Mouse (Mus musculus): Measurements from ENCODE around the gene Gpt2. TPM values are rescaled to one million over a fixed set of nuclear protein-coding genes. Genes with fewer than 3 reads are reported as not detected.

Gpt2 gene
- polyA plus RNA-seq, 1 experiment from 2014 or later: 39.3 TPM

- Histone ChIP-seq H3K36me3 (replicated peaks) (no peaks in the 10 kb centered on the region), H3K9me3 (no peaks in the 10 kb centered on the region), H3K4me1 (peaks cover 13% of the 10 kb centered on the region), H3K27me3 (replicated peaks) (no peaks in the 10 kb centered on the region), H3K27ac (peak overlapping the region; percentile 79), H3K4me3 (peak overlapping the region; percentile 79), H3K4me2 (peak overlapping the region; percentile 76), H3K9ac (peak overlapping the region; percentile 91)
- 6% methylated on average over 49 of the region's 49 CpGs for WGBS
- no peak for ATAC-seq (replicated peaks)
Measured at GRCm38 (mm10) chr8:85492940-85493931, 860 bp downstream of the Gpt2 start.

GRCm38 (mm10) chr8:85496125-85496524 lies 3.7 kb downstream of the Gpt2 start:
- no peaks in the 10 kb centered on the region for H3K27me3 ChIP-seq (replicated peaks)
- H3K4me1 ChIP-seq: peaks cover 17% of the 10 kb centered on the region
- H3K36me3 ChIP-seq (replicated peaks): no peaks in the 10 kb centered on the region
- no peak overlapping the region for H3K9ac ChIP-seq
- no peak overlapping the region for H3K27ac ChIP-seq
- H3K4me3 ChIP-seq: no peak overlapping the region
- H3K4me2 ChIP-seq: no peak overlapping the region
- no peaks in the 10 kb centered on the region for H3K9me3 ChIP-seq
- 91% methylated on average over 5 of the region's 5 CpGs for WGBS
- ATAC-seq (replicated peaks): no peak

GRCm38 (mm10) chr8:85496778-85497177 lies 4.4 kb downstream of the Gpt2 start:
- Histone ChIP-seq H3K9me3 (no peaks in the 10 kb centered on the region), H3K4me2 (no peak overlapping the region), H3K4me3 (no peak overlapping the region), H3K4me1 (peaks cover 17% of the 10 kb centered on the region), H3K9ac (no peak overlapping the region), H3K36me3 (replicated peaks) (no peaks in the 10 kb centered on the region), H3K27me3 (replicated peaks) (no peaks in the 10 kb centered on the region), H3K27ac (no peak overlapping the region)
- no peak for ATAC-seq (replicated peaks)
- 91% methylated on average over 4 of the region's 4 CpGs for WGBS

GRCm38 (mm10) chr8:85498577-85498976 lies 6.2 kb downstream of the Gpt2 start:
- H3K9ac ChIP-seq: no peak overlapping the region
- peaks cover 9% of the 10 kb centered on the region for H3K4me1 ChIP-seq
- ATAC-seq (replicated peaks): no peak
- no peak overlapping the region; the same call in 1 of the 2 replicates for H3K27ac ChIP-seq
- no peak overlapping the region for H3K4me3 ChIP-seq
- no peak overlapping the region for H3K4me2 ChIP-seq
- H3K27me3 ChIP-seq (replicated peaks): no peaks in the 10 kb centered on the region
- no peaks in the 10 kb centered on the region for H3K36me3 ChIP-seq (replicated peaks)
- H3K9me3 ChIP-seq: no peaks in the 10 kb centered on the region
- 27% methylated on average over 2 of the region's 2 CpGs for WGBS

- Histone ChIP-seq H3K4me1 (peaks cover 4% of the 10 kb centered on the region), H3K4me3 (no peak overlapping the region), H3K4me2 (no peak overlapping the region), H3K9me3 (no peaks in the 10 kb centered on the region), H3K9ac (no peak overlapping the region), H3K27me3 (replicated peaks) (no peaks in the 10 kb centered on the region), H3K36me3 (replicated peaks) (peaks cover 13% of the 10 kb centered on the region; the same call in 1 of the 2 replicates), H3K27ac (peak overlapping the region; percentile 10)
- ATAC-seq (replicated peaks): no peak; the same call in 1 of the 2 replicates
- WGBS: 94% methylated on average over 10 of the region's 10 CpGs
Measured at GRCm38 (mm10) chr8:85500460-85500859, 8.1 kb downstream of the Gpt2 start.

GRCm38 (mm10) chr8:85500955-85501685 lies 8.7 kb downstream of the Gpt2 start:
- 66% methylated on average over 11 of the region's 11 CpGs for WGBS
- peak overlapping the region; percentile 10 for H3K27ac ChIP-seq
- ATAC-seq (replicated peaks): peak; percentile 80

GRCm38 (mm10) chr8:85502381-85502780 lies 10.0 kb downstream of the Gpt2 start:
- H3K27ac ChIP-seq: no peak overlapping the region

More at GRCm38 (mm10) chr8:85500955-85501685, 8.7 kb downstream of the Gpt2 start:
- Histone ChIP-seq H3K9ac (no peak overlapping the region), H3K4me2 (no peak overlapping the region), H3K4me3 (no peak overlapping the region), H3K9me3 (no peaks in the 10 kb centered on the region), H3K27me3 (replicated peaks) (no peaks in the 10 kb centered on the region), H3K4me1 (peaks cover 4% of the 10 kb centered on the region), H3K36me3 (replicated peaks) (peaks cover 14% of the 10 kb centered on the region; the same call in 1 of the 2 replicates)

DNA sequence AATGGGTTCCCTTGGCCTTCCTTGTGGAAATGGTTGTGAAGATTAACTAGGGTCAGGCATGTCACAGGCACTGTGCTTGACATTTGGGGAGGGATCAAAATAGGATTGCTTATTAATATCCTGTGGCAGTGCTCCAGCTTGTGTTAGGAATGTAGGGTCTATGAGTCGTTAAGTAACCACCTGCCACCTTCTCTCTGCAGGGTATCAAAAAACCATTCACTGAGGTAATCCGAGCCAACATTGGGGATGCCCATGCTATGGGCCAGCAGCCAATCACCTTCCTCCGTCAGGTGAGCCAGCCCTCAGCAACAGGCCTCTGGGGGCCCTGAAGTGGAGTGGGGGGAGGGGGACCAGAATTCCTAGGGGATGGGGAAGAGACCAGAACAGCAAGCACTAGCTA lies 10.7 kb downstream of the Gpt2 start:
- WGBS: 69% methylated on average over 3 of the region's 3 CpGs
- Histone ChIP-seq H3K9ac (no peak overlapping the region), H3K9me3 (no peaks in the 10 kb centered on the region), H3K4me1 (peaks cover 4% of the 10 kb centered on the region), H3K27me3 (replicated peaks) (no peaks in the 10 kb centered on the region), H3K4me2 (no peak overlapping the region), H3K36me3 (replicated peaks) (peaks cover 19% of the 10 kb centered on the region), H3K4me3 (no peak overlapping the region), H3K27ac (no peak overlapping the region)
- ATAC-seq (replicated peaks): no peak

More at GRCm38 (mm10) chr8:85502381-85502780, 10.0 kb downstream of the Gpt2 start:
- ATAC-seq (replicated peaks): no peak
- H3K4me3 ChIP-seq: no peak overlapping the region
- H3K9ac ChIP-seq: no peak overlapping the region
- WGBS: 73% methylated on average over 2 of the region's 2 CpGs
- H3K9me3 ChIP-seq: no peaks in the 10 kb centered on the region
- no peaks in the 10 kb centered on the region for H3K27me3 ChIP-seq (replicated peaks)
- no peak overlapping the region for H3K4me2 ChIP-seq
- H3K36me3 ChIP-seq (replicated peaks): peaks cover 19% of the 10 kb centered on the region; the same call in 1 of the 2 replicates
- peaks cover 4% of the 10 kb centered on the region for H3K4me1 ChIP-seq

DNA sequence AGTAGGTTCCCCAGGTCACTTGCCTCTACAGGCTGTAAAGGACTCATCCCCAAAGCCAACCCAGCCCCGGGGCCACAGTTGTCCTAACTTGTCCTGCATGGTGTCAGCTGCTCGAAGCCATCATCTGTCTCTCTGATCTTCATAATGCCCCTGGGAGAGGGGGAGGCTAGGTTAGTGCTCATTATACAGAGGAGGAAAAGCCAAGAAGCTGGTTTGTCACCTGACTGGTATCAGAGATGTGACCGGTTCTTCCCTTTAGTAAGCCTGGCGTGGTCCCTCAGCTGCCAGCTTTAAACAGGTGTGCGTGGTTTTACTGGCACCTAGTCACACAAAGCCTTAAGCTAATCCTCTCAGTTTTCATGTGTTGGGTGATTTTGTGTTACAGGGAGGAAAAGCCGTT lies 12.3 kb downstream of the Gpt2 start:
- H3K27me3 ChIP-seq (replicated peaks): no peaks in the 10 kb centered on the region
- H3K27ac ChIP-seq: no peak overlapping the region
- H3K36me3 ChIP-seq (replicated peaks): peaks cover 25% of the 10 kb centered on the region
- H3K9me3 ChIP-seq: no peaks in the 10 kb centered on the region
- H3K4me1 ChIP-seq: no peaks in the 10 kb centered on the region
- 83% methylated on average over 6 of the region's 6 CpGs for WGBS
- H3K4me2 ChIP-seq: no peak overlapping the region
- no peak for ATAC-seq (replicated peaks)
- no peak overlapping the region for H3K4me3 ChIP-seq
- H3K9ac ChIP-seq: no peak overlapping the region

GRCm38 (mm10) chr8:85506620-85507019 lies 14.2 kb downstream of the Gpt2 start:
- 64% methylated on average over 4 of the region's 4 CpGs for WGBS
- Histone ChIP-seq H3K36me3 (replicated peaks) (peaks cover 42% of the 10 kb centered on the region), H3K4me2 (no peak overlapping the region), H3K4me1 (no peaks in the 10 kb centered on the region), H3K27me3 (replicated peaks) (no peaks in the 10 kb centered on the region), H3K4me3 (no peak overlapping the region), H3K9me3 (no peaks in the 10 kb centered on the region), H3K27ac (no peak overlapping the region), H3K9ac (no peak overlapping the region)
- ATAC-seq (replicated peaks): no peak

- H3K36me3 ChIP-seq (replicated peaks): peaks cover 42% of the 10 kb centered on the region
- 76% methylated on average over 4 of the region's 4 CpGs for WGBS
Measured at GRCm38 (mm10) chr8:85508661-85509060, 16.3 kb downstream of the Gpt2 start.

GRCm38 (mm10) chr8:85512234-85512633 lies 19.9 kb downstream of the Gpt2 start:
- H3K27ac ChIP-seq: no peak overlapping the region
- no peak overlapping the region for H3K9ac ChIP-seq
- peaks cover 32% of the 10 kb centered on the region for H3K36me3 ChIP-seq (replicated peaks)

More at GRCm38 (mm10) chr8:85508661-85509060, 16.3 kb downstream of the Gpt2 start:
- Histone ChIP-seq H3K27me3 (replicated peaks) (no peaks in the 10 kb centered on the region), H3K4me3 (no peak overlapping the region), H3K9me3 (no peaks in the 10 kb centered on the region), H3K27ac (no peak overlapping the region), H3K4me2 (no peak overlapping the region), H3K4me1 (no peaks in the 10 kb centered on the region), H3K9ac (no peak overlapping the region)
- ATAC-seq (replicated peaks): no peak

More at GRCm38 (mm10) chr8:85512234-85512633, 19.9 kb downstream of the Gpt2 start:
- Histone ChIP-seq H3K4me1 (no peaks in the 10 kb centered on the region), H3K27me3 (replicated peaks) (no peaks in the 10 kb centered on the region), H3K4me2 (no peak overlapping the region), H3K9me3 (no peaks in the 10 kb centered on the region), H3K4me3 (no peak overlapping the region)
- no peak for ATAC-seq (replicated peaks)
- 87% methylated on average over 8 of the region's 8 CpGs for whole genome bisulfite sequencing

All from midbrain, embryonic 15.5 days (tissue).